Mouse (Mus musculus) CH12.LX (cell line): ENCODE data around the gene Pphln1.

Experiments
- CTCF ChIP-seq, 2 experiments: IDR thresholded peaks in 1 of 2; conservative IDR thresholded peaks in 1 of 2; 2 replicates each; pipeline ENCODE4 v1.5.1; 2011 to 2012; ENCODE audit warnings: low read depth in 2 of 2, low read length in 2 of 2, improper control_type of control experiment in 1 of 2, inconsistent platforms in 1 of 2, mild to moderate bottlenecking in 1 of 2, moderate library complexity in 1 of 2
- E2F4 ChIP-seq: IDR thresholded peaks from 2 replicates; pipeline ENCODE4 v1.6.1; 2011; ENCODE audit warnings: low read depth, low read length, improper control_type of control experiment; ENCODE audit not compliant: insufficient replicate concordance
- ELF1 ChIP-seq: IDR thresholded peaks from 2 replicates; pipeline ENCODE4 v1.6.1; 2014; ENCODE audit warnings: low read depth, mild to moderate bottlenecking, inconsistent platforms, low read length, improper control_type of control experiment
- EP300 ChIP-seq: IDR thresholded peaks from 2 replicates; pipeline ENCODE4 v1.6.1; 2011; ENCODE audit warnings: low read length, improper control_type of control experiment
- MAFK ChIP-seq: IDR thresholded peaks from 2 replicates; pipeline ENCODE4 v1.6.1; 2011; ENCODE audit warnings: low read length, improper control_type of control experiment; ENCODE audit not compliant: insufficient replicate concordance
- MAX ChIP-seq: IDR thresholded peaks from 2 replicates; pipeline ENCODE4 v1.6.1; 2011; ENCODE audit warnings: low read length, improper control_type of control experiment
- POLR2A ChIP-seq: IDR thresholded peaks from 2 replicates; pipeline ENCODE4 v1.6.1; 2011; ENCODE audit warnings: low read depth, mild to moderate bottlenecking, improper control_type of control experiment, low read length
- POLR2AphosphoS2 ChIP-seq: IDR thresholded peaks from 2 replicates; pipeline ENCODE4 v1.6.1; 2011; ENCODE audit warnings: low read depth, low read length, improper control_type of control experiment
- RAD21 ChIP-seq: IDR thresholded peaks from 2 replicates; pipeline ENCODE4 v1.6.1; 2011; ENCODE audit warnings: low read depth, mild to moderate bottlenecking, low read length, improper control_type of control experiment, moderate library complexity
- SIN3A ChIP-seq: IDR thresholded peaks from 2 replicates; pipeline ENCODE4 v1.6.1; 2012; ENCODE audit warnings: low read length, improper control_type of control experiment, inconsistent platforms
- ZC3H11A ChIP-seq: IDR thresholded peaks from 2 replicates; pipeline ENCODE4 v1.6.1; 2012; ENCODE audit warnings: low read depth, mild to moderate bottlenecking, inconsistent platforms, low read length, improper control_type of control experiment
- ZKSCAN1 ChIP-seq: IDR thresholded peaks from 2 replicates; pipeline ENCODE4 v1.6.1; 2012; ENCODE audit warnings: low read depth, inconsistent platforms, low read length, improper control_type of control experiment, borderline replicate concordance
- ZNF384 ChIP-seq: IDR thresholded peaks from 2 replicates; pipeline ENCODE4 v1.6.1; 2012; ENCODE audit warnings: low read depth, low read length, improper control_type of control experiment, inconsistent platforms

DNA sequence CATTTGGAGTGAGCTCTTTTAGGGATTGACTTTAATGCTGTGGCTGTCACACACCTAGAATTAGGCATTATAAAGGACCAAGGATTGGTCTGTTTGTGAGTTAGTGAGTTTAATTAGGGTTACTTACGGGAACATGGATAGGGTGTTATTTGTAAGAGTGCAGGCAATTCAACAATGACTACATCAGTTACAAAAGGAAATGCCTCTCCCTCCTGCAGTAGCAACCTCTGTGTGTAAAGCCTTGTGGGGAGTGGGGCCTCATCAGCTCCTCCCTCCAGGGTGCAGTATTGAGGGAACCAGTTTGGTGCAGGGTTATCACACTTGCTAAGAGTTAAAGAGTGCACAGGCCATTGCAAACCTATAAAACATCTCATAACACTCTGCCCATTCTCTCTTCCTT is 73.9 kb downstream of the Pphln1 start:
- TF ChIP-seq ELF1 (no peak), CTCF (conservative IDR thresholded peaks at IDR 0.05 in 1 of 2, IDR thresholded peaks at IDR 0.05 in 1 of 2; ENCODE audit: low read depth in 2 of 2, low read length in 2 of 2) (no peak), SIN3A (no peak), POLR2A (no peak), ZNF384 (no peak), RAD21 (no peak), MAFK (no peak), EP300 (no peak), ZC3H11A (no peak), POLR2AphosphoS2 (no peak), MAX (no peak), E2F4 (no peak), ZKSCAN1 (no peak)
